Mouse (Mus musculus): ENCODE measurements at regions not wholly inside any gene's neighbourhood (a gene's known extent, or its start where the extent isn't known, plus 50 kb on each side); places are given as distances from the start of the nearest gene placed in this dataset.
"Not testable (repeated sequence)": the region's sequence is repeated elsewhere in the genome, so short reads cannot be mapped to it uniquely, and the experiment has no call there.

GRCm38 (mm10) chr1:194503517-194503916 lies 114.5 kb upstream of the Plxna2 start:
- no peak for DNase-seq
- no peak for TF ChIP-seq CTCF (IDR thresholded peaks at IDR 0.05; ENCODE audit: low read depth)
- 52% methylated on average over 3 of the region's 3 CpGs for whole genome bisulfite sequencing

DNA sequence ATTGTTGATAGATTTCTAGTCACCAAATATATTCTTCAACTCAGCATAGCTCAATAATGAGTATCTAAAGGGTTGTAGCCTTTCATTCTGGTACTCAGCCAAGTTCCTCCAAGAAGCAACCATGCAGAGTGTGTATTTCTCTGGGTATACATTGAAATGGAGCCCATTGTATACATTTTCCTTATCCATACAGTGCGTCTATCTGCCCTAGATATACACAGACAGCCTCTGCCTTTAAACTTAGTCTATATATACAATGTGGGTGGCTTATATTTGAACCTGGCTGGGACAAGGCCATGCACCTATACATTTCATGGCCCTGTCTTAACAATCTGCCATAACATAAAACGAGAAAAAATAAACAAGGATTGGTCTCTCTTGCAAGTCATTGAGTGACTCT lies 121.6 kb upstream of the Plxna2 start:
- Histone ChIP-seq H3K9ac (no peak overlapping the region), H3K9me3 (ENCODE audit: low read depth, low read length) (no peaks in the 10 kb centered on the region), H3K4me2 (no peak overlapping the region), H3K4me3 (ENCODE audit: low read depth, low read length) (no peak overlapping the region), H3K36me3 (ENCODE audit: insufficient read depth) (no peaks in the 10 kb centered on the region), H3K4me1 (ENCODE audit: insufficient read depth) (no peaks in the 10 kb centered on the region), H3K27me3 (ENCODE audit: insufficient read depth, low read length) (no peaks in the 10 kb centered on the region), H3K27ac (ENCODE audit: low read depth) (no peak overlapping the region)
- 29% methylated on average over 2 of the region's 2 CpGs for WGBS
- peak; percentile 78; the same call in 1 of the 2 replicates for ATAC-seq (ENCODE audit: insufficient read depth)
- peak; percentile 47 for DNase-seq
- no peak for TF ChIP-seq CTCF (IDR thresholded peaks at IDR 0.05; ENCODE audit: low read depth)

More at GRCm38 (mm10) chr1:194503517-194503916, 114.5 kb upstream of the Plxna2 start:
- Histone ChIP-seq H3K9ac (no peak overlapping the region), H3K4me2 (no peak overlapping the region), H3K36me3 (ENCODE audit: insufficient read depth) (no peaks in the 10 kb centered on the region), H3K4me1 (ENCODE audit: insufficient read depth) (no peaks in the 10 kb centered on the region), H3K27me3 (ENCODE audit: insufficient read depth, low read length) (no peaks in the 10 kb centered on the region), H3K9me3 (ENCODE audit: low read depth, low read length) (no peaks in the 10 kb centered on the region), H3K4me3 (ENCODE audit: low read depth, low read length) (no peak overlapping the region), H3K27ac (ENCODE audit: low read depth) (no peak overlapping the region)
- ATAC-seq (ENCODE audit: insufficient read depth): no peak

- Histone ChIP-seq H3K4me1 (ENCODE audit: insufficient read depth) (no peaks in the 10 kb centered on the region), H3K27ac (ENCODE audit: low read depth) (no peak overlapping the region), H3K9ac (no peak overlapping the region), H3K9me3 (ENCODE audit: low read depth, low read length) (no peaks in the 10 kb centered on the region), H3K36me3 (ENCODE audit: insufficient read depth) (no peaks in the 10 kb centered on the region), H3K4me2 (no peak overlapping the region), H3K4me3 (ENCODE audit: low read depth, low read length) (no peak overlapping the region), H3K27me3 (ENCODE audit: insufficient read depth, low read length) (no peaks in the 10 kb centered on the region)
- peak; percentile 89 for ATAC-seq (ENCODE audit: insufficient read depth)
- peak; percentile 84 for DNase-seq
- TF ChIP-seq CTCF (IDR thresholded peaks at IDR 0.05; ENCODE audit: low read depth): no peak
These were observed 126.9 kb upstream of the Plxna2 start for GRCm38 (mm10) chr1:194491111-194491510.

DNA sequence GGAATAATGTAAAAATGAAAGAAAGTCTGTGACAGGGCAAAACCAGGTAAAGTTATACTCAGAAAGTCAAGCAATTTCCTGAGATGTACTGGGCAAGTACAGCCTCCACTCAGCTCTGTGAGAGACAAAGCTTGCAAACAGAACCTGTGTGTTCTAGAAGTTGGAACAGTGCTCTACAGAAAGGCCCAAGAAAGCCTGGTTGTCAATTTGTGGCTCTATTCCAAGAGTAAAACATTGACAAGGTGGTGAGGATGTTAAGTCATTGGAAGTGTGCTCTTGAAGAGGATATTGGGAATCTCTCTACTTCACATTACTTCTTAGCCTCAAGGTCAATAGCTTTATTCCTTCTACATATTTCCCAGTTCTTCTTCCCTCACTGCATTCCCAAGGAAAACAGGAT lies 129.9 kb upstream of the Plxna2 start:
- no peak for ATAC-seq (ENCODE audit: insufficient read depth)
- no peaks in the 10 kb centered on the region for H3K27me3 ChIP-seq (ENCODE audit: insufficient read depth, low read length)
- no peak for DNase-seq
- no peaks in the 10 kb centered on the region for H3K9me3 ChIP-seq (ENCODE audit: low read depth, low read length)
- TF ChIP-seq CTCF (IDR thresholded peaks at IDR 0.05; ENCODE audit: low read depth): no peak
- no peak overlapping the region for H3K9ac ChIP-seq
- no peaks in the 10 kb centered on the region for H3K4me1 ChIP-seq (ENCODE audit: insufficient read depth)
- H3K27ac ChIP-seq (ENCODE audit: low read depth): no peak overlapping the region
- H3K4me2 ChIP-seq: no peak overlapping the region
- H3K4me3 ChIP-seq (ENCODE audit: low read depth, low read length): no peak overlapping the region
- no peaks in the 10 kb centered on the region for H3K36me3 ChIP-seq (ENCODE audit: insufficient read depth)

GRCm38 (mm10) chr1:194482717-194483059 lies 135.3 kb upstream of the Plxna2 start:
- Histone ChIP-seq H3K4me1 (ENCODE audit: insufficient read depth) (no peaks in the 10 kb centered on the region), H3K4me3 (ENCODE audit: low read depth, low read length) (no peak overlapping the region), H3K27ac (ENCODE audit: low read depth) (no peak overlapping the region), H3K9me3 (ENCODE audit: low read depth, low read length) (no peaks in the 10 kb centered on the region), H3K27me3 (ENCODE audit: insufficient read depth, low read length) (no peaks in the 10 kb centered on the region), H3K4me2 (no peak overlapping the region), H3K9ac (no peak overlapping the region), H3K36me3 (ENCODE audit: insufficient read depth) (no peaks in the 10 kb centered on the region)
- DNase-seq (no peak), ATAC-seq (ENCODE audit: insufficient read depth) (no peak)
- no peak for TF ChIP-seq CTCF (IDR thresholded peaks at IDR 0.05; ENCODE audit: low read depth)

DNA sequence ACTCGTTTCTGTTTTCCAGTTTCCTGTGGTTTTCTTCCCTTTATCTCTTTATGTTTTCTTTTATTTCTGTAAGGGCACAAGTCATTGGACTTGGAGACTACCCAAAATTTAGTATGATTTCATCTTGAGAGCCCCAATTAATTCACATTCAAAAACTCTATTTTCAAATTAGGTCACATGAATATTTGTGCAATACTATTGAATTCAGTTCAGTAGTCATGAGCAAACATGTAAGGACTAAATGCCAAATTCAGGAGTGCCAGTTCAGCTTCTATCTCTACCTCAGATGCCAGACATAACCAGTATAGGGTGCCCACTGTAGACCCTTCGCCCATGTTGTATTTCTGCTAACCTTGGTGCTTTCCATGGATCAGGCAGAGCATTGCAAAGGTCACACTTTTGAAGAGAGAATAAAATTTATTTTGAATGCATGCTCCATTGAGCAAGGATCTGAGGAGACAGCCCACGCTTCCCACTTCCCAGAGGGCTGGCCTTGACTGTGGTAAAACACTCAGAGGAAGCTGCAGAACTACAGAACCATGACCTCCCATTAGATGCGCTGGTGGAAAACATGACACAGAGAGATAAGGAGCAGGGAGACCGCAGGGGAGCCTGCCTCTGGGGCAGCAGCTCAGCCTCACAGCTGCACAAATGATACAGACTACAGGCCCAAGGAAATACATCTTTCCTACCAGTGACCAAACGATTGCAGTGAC lies 135.9 kb upstream of the Plxna2 start:
- TF ChIP-seq CTCF (IDR thresholded peaks at IDR 0.05; ENCODE audit: low read depth): no peak
- Histone ChIP-seq H3K36me3 (ENCODE audit: insufficient read depth) (no peaks in the 10 kb centered on the region), H3K4me1 (ENCODE audit: insufficient read depth) (no peaks in the 10 kb centered on the region), H3K9ac (no peak overlapping the region), H3K27me3 (ENCODE audit: insufficient read depth, low read length) (no peaks in the 10 kb centered on the region), H3K4me2 (no peak overlapping the region), H3K4me3 (ENCODE audit: low read depth, low read length) (no peak overlapping the region), H3K9me3 (ENCODE audit: low read depth, low read length) (no peaks in the 10 kb centered on the region), H3K27ac (ENCODE audit: low read depth) (no peak overlapping the region)
- 46% methylated on average over 6 of the region's 6 CpGs for WGBS
- ATAC-seq (ENCODE audit: insufficient read depth) (no peak), DNase-seq (no peak)

DNA sequence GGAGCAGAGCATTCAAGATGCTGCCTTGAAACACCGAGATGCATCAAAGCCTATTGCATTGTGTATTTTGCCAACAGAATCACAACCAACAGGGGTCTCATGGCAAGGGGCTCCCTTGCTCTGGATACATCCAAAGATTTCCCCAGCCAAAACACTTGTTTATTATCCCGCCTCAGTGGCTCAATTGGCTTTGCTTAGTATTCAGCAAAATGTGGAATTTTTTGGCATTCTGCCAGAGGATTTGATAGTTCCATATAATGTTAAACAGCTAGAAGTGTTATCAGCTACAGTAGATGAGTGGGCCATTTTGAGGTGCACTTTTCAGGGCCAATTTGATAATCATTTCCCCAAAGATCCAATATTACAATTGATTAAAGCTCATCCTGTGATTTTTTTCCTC lies 146.7 kb upstream of the Plxna2 start:
- DNase-seq: peak; percentile 56
- not testable (repeated sequence) for H3K9me3 ChIP-seq (ENCODE audit: low read depth, low read length); H3K36me3 ChIP-seq (ENCODE audit: insufficient read depth); H3K27ac ChIP-seq (ENCODE audit: low read depth); ATAC-seq (ENCODE audit: insufficient read depth); H3K27me3 ChIP-seq (ENCODE audit: insufficient read depth, low read length); H3K4me1 ChIP-seq (ENCODE audit: insufficient read depth); H3K4me3 ChIP-seq (ENCODE audit: low read depth, low read length); H3K4me2 ChIP-seq; H3K9ac ChIP-seq
- 80% methylated on average over 2 of the region's 2 CpGs for WGBS

DNA sequence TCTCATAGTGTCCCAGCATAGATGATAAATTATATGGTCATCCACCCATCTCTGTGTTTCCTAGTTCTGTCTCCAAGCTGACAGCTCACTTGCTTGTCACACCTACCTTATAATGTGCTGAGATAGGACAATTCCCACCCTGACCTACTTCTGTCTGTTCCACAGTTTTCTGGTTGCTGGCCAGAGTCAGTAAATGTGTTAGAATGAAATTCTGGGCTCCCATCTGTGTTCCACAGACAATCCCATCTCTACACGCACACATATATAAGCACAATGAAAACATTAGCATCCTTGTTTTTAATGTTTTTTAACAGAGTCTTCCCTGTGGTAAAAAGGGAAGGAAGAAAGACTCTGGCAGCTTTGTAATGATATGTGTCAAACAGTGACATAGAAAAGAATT lies 165.5 kb upstream of the Plxna2 start:
- no peak overlapping the region for H3K4me3 ChIP-seq (ENCODE audit: low read depth, low read length)
- H3K36me3 ChIP-seq (ENCODE audit: insufficient read depth): no peaks in the 10 kb centered on the region
- WGBS: 70% methylated on average over 1 of the region's 1 CpGs

More for the DNA sequence above, 165.5 kb upstream of the Plxna2 start:
- Histone ChIP-seq H3K9me3 (ENCODE audit: low read depth, low read length) (no peaks in the 10 kb centered on the region), H3K4me2 (no peak overlapping the region), H3K27me3 (ENCODE audit: insufficient read depth, low read length) (no peaks in the 10 kb centered on the region), H3K4me1 (ENCODE audit: insufficient read depth) (no peaks in the 10 kb centered on the region), H3K9ac (no peak overlapping the region), H3K27ac (ENCODE audit: low read depth) (no peak overlapping the region)
- DNase-seq (no peak), ATAC-seq (ENCODE audit: insufficient read depth) (no peak)
- TF ChIP-seq CTCF (IDR thresholded peaks at IDR 0.05; ENCODE audit: low read depth): no peak

All from lung, embryonic 14.5 days (tissue).